Mouse (Mus musculus) lung, embryonic 14.5 days (tissue): ENCODE measurements around the gene Tmem217. TPM values are rescaled to one million over a fixed set of nuclear protein-coding genes. Genes with fewer than 3 reads are reported as not detected.

ENCODE experiments used
- ATAC-seq: fragments of 200-750 bp; cut with Nextera tagmentation; 2 replicates; pipeline ENCODE4 v1.8.0; 2017; ENCODE audit warnings: mild to moderate bottlenecking, moderate TSS enrichment, moderate library complexity; ENCODE audit not compliant: insufficient read depth
- DNase-seq: peaks from one replicate; pipeline ENCODE4 v3.0.0-alpha.2; 2015
- H3K27ac ChIP-seq: fragments of 300-500 bp; sonication (generic); 2 replicates; pipeline ENCODE4 v1.5.1; 2014; ENCODE audit warnings: low read depth, mild to moderate bottlenecking, moderate library complexity
- H3K27me3 ChIP-seq: fragments of 300-500 bp; sonication (generic); 2 replicates; pipeline ENCODE4 v1.6.1; 2014; ENCODE audit warnings: low read length, control low read depth; ENCODE audit not compliant: insufficient read depth
- H3K36me3 ChIP-seq: fragments of 300-500 bp; sonication (generic); 2 replicates; pipeline ENCODE4 v1.6.1; 2014; ENCODE audit warnings: control low read depth; ENCODE audit not compliant: insufficient read depth
- H3K4me1 ChIP-seq: fragments of 300-500 bp; sonication (generic); 2 replicates; pipeline ENCODE4 v1.6.1; 2014; ENCODE audit warnings: antibody characterized with exemption, control low read depth; ENCODE audit not compliant: insufficient read depth
- H3K4me2 ChIP-seq: fragments of 300-500 bp; sonication (generic); 2 replicates; pipeline ENCODE4 v1.6.1; 2014; ENCODE audit warnings: mild to moderate bottlenecking
- H3K4me3 ChIP-seq: fragments of 300-500 bp; sonication (generic); 2 replicates; pipeline ENCODE4 v1.5.1; 2014; ENCODE audit warnings: low read depth, low read length
- H3K9ac ChIP-seq: fragments of 300-500 bp; sonication (generic); 2 replicates; pipeline ENCODE4 v1.6.1; 2014
- H3K9me3 ChIP-seq: fragments of 300-500 bp; sonication (generic); 2 replicates; pipeline ENCODE4 v1.6.1; 2016; ENCODE audit warnings: low read depth, low read length, control low read depth
- CTCF ChIP-seq: IDR thresholded peaks from 2 replicates; pipeline ENCODE4 v1.5.1; 2016; ENCODE audit warnings: antibody characterized with exemption, low read depth
- WGBS: fragments of 180-500 bp; shearing (Covaris S2); extraction: QIAGEN DNeasy Blood & Tissue Kit; methylation state at CpG from one replicate; pipeline ENCODE4 v1.1.7; 2014; 5-methylcytosine and 5-hydroxymethylcytosine counted together
- polyA plus RNA-seq: library from polyadenylated mRNA; unstranded; fragments of >200 nt; fragmentation: Nextera tagmentation; extraction: Ambion mirVana; gene quantifications from 2 replicates; pipeline ENCODE4 v1.2.1, GENCODE M21; 2014

Tmem217 gene
- polyA plus RNA-seq, 1 experiment from 2014 or later, result 0.46 TPM

DNA sequence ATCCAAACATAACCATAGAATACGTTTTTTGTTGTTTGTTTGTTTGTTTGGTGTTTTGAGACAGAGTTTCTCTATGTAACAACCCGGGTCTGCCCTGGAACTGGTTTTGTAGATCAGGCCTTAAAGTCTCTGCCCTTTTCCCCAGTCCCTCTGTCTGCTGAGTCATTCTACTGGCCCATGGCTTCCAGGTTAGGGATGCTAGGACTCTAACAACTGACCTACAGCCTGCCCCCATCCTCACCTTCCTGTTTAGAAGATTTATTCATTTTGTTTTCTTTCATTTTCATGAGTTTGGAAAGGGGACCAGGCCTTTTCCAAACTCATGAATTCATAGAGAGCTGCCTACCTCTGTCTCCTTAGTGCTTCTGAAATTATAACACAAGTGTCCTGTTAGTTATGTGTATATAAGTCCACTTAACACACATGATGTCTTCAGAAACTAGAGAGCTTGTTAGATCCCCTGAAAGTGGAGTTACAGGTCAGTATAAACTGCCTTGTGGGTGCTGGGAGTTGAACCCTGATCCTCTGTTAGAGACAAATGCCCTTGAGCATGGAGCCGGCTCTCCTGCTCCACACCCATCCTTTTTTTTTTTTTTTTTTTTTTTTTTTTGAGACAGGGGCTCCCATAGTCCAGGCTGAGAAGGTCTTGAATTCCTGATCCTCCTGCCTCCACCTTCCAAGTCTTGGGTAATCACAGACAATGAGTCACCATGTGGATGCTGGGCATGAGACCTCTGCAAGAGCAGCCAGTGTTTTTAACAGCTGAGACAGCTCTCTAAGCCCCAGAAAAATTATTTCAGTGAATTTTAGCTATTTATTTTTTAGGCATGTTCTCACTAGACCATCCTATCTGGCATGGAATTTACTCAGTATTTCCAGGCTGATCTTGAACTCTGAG, 66.6 kb downstream of the Tmem217 start:
- H3K9me3 ChIP-seq, result no peaks in the 10 kb centered on the region
- H3K4me3 ChIP-seq, result no peak overlapping the region
- H3K27ac ChIP-seq, result no peak overlapping the region
- no peaks in the 10 kb centered on the region for H3K36me3 ChIP-seq
- no peaks in the 10 kb centered on the region for H3K4me1 ChIP-seq
- DNase-seq, result no peak
- H3K4me2 ChIP-seq, result no peak overlapping the region
- no peak for ATAC-seq
- TF ChIP-seq CTCF, result no peak
- H3K27me3 ChIP-seq, result no peaks in the 10 kb centered on the region
- 52% methylated on average over 3 of the region's 3 CpGs for WGBS
- H3K9ac ChIP-seq, result no peak overlapping the region

DNA sequence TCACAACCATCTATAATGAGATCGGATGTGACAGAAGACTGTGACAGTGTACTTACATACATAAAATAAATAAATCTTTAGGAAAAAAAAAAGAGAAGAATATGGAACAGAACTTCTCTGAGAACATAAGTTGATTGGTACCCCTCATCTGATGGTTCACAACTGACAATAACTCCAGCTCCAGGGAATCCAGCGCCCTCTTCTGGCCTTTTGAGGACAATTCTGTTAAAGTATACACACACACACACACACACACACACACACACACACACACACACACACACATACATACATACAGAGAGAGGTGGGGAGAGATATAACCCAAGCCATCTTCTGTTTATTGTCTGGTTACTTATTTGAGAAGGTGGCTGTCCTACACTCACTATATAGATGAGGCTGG, 67.8 kb downstream of the Tmem217 start:
- WGBS, result 69% methylated on average over 2 of the region's 2 CpGs
- no peak for ATAC-seq
- no peak overlapping the region for H3K4me3 ChIP-seq

DNA sequence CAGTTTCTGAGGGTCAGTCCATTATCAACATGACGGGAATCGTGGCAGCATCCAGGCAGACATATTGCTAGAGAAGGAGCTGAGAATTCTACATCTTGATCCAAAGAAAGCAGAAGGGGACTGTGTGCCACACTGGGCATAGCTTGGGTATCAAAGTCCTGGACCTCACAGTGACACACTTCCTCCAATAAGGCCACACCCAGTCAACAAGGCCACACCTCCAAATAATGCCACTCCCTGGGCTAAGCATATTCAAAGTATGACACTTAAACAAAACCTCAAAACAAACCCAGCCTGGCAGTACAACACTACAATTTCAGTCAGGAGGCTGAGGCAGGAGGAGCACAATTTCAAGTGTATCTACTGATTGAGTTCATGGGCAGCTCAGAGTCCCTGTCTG, 68.9 kb downstream of the Tmem217 start:
- ATAC-seq (no peak), DNase-seq (no peak)
- no peak overlapping the region for H3K4me2 ChIP-seq
- no peaks in the 10 kb centered on the region for H3K36me3 ChIP-seq
- no peaks in the 10 kb centered on the region for H3K9me3 ChIP-seq
- H3K9ac ChIP-seq, result no peak overlapping the region
- no peak overlapping the region for H3K4me3 ChIP-seq
- no peak for TF ChIP-seq CTCF
- H3K27ac ChIP-seq, result no peak overlapping the region
- H3K4me1 ChIP-seq, result no peaks in the 10 kb centered on the region
- WGBS, result 95% methylated on average over 2 of the region's 2 CpGs
- H3K27me3 ChIP-seq, result no peaks in the 10 kb centered on the region

More for the DNA sequence above, 67.8 kb downstream of the Tmem217 start:
- Histone ChIP-seq H3K9ac (no peak overlapping the region), H3K4me1 (no peaks in the 10 kb centered on the region), H3K27ac (no peak overlapping the region), H3K27me3 (no peaks in the 10 kb centered on the region), H3K4me2 (no peak overlapping the region), H3K9me3 (no peaks in the 10 kb centered on the region), H3K36me3 (no peaks in the 10 kb centered on the region)
- TF ChIP-seq CTCF, result no peak
- no peak for DNase-seq

DNA sequence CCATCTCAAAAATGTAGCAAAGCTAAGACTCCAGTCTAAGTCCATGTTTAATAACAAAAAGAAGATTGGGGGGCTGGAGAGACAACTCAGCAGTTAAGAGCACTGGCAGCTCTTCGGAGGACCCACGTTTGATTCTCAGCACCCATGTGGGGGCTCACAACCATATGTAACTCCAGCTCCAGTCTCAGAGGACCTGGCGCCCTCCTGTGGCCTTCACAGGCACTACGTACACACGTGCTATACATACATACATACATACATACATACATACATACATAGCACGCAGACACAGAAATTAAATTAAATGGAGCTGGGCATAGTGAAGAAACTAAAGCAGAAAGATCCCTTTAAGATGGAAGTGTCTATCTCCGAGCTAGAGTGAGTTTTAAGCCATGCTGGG, 69.6 kb downstream of the Tmem217 start:
- WGBS, result 93% methylated on average over 7 of the region's 7 CpGs
- no peaks in the 10 kb centered on the region for H3K27me3 ChIP-seq
- no peak overlapping the region for H3K27ac ChIP-seq
- H3K36me3 ChIP-seq, result no peaks in the 10 kb centered on the region
- no peak overlapping the region for H3K4me2 ChIP-seq
- H3K4me1 ChIP-seq, result no peaks in the 10 kb centered on the region
- no peak for ATAC-seq
- DNase-seq, result no peak
- H3K9me3 ChIP-seq, result no peaks in the 10 kb centered on the region
- H3K9ac ChIP-seq, result no peak overlapping the region
- H3K4me3 ChIP-seq, result no peak overlapping the region
- no peak for TF ChIP-seq CTCF

DNA sequence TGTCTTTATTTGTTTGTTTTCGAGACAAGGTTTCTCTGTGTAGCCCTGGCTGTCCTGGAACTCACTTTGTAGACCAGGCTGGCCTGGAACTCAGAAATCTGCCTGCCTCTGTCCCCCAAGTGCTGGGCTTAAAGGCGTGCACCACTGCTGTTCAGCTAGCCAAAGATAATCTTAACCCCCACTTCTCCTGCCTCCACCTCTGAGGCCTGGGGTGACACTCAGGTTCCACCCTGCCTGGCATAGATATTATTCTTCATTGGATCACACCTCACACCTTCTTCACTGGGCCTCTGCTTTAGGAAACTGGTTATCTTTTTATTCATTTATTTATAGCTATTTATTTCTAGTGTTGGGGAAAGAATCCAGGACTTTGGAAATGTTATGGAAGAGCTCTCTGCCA, 71.9 kb downstream of the Tmem217 start:
- H3K27ac ChIP-seq, result no peak overlapping the region
- ATAC-seq (no peak), DNase-seq (no peak)
- no peak for TF ChIP-seq CTCF
- H3K27me3 ChIP-seq, result no peaks in the 10 kb centered on the region
- H3K4me3 ChIP-seq, result no peak overlapping the region
- WGBS, result 71% methylated on average over 2 of the region's 2 CpGs
- no peaks in the 10 kb centered on the region for H3K9me3 ChIP-seq
- no peaks in the 10 kb centered on the region for H3K4me1 ChIP-seq
- H3K4me2 ChIP-seq, result no peak overlapping the region
- H3K9ac ChIP-seq, result no peak overlapping the region
- no peaks in the 10 kb centered on the region for H3K36me3 ChIP-seq

DNA sequence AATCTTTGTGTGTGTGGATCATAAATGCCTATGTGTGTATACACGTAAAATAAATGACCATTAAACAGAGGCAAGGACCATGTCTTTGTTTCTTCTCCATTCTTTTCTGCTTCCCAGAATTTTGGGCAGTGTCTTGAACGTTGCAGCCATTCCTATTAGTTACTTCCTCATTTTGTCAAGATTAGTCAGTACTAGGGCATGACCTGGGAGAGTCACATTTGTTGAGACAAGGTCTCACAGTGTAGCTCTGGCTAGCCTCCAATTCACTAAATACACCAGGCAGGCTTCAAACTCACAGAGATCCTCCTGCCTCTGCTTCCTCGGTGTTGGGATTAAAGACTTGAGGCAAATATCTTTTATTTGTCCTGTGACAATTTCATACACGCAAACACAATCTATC, 73.9 kb downstream of the Tmem217 start:
- Histone ChIP-seq H3K9ac (no peak overlapping the region), H3K4me2 (no peak overlapping the region), H3K27me3 (no peaks in the 10 kb centered on the region), H3K36me3 (no peaks in the 10 kb centered on the region), H3K9me3 (no peaks in the 10 kb centered on the region), H3K4me3 (no peak overlapping the region), H3K27ac (no peak overlapping the region), H3K4me1 (no peaks in the 10 kb centered on the region)
- no peak for TF ChIP-seq CTCF
- ATAC-seq, result no peak
- 80% methylated on average over 4 of the region's 4 CpGs for WGBS
- no peak for DNase-seq

DNA sequence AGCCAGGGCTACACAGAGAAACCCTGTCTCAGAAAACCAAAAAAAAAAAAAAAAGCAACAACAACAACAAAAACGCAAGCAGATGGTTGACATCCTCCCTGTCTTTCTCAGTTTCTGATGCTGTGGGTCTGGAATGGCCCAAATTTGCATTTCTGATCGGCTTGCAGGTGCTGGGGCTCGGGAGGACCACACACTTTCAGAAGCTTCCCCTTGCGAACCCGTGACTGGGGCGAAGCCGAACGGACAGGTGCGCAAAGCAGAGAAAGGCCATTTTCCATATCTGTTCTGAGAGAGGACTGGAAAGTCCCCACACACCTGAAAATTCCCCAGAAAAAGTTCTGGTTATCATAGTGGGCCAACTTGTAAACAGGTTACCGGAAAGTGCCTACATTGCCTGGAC, 74.8 kb downstream of the Tmem217 start:
- WGBS, result 88% methylated on average over 10 of the region's 10 CpGs
- Histone ChIP-seq H3K27me3 (no peaks in the 10 kb centered on the region), H3K9me3 (no peaks in the 10 kb centered on the region), H3K4me3 (no peak overlapping the region), H3K9ac (no peak overlapping the region), H3K4me1 (no peaks in the 10 kb centered on the region), H3K4me2 (no peak overlapping the region), H3K27ac (no peak overlapping the region), H3K36me3 (no peaks in the 10 kb centered on the region)
- DNase-seq (no peak), ATAC-seq (no peak)
- no peak for TF ChIP-seq CTCF
